Mouse (Mus musculus): ENCODE results near the gene Agpat4. TPM values are rescaled to one million over a fixed set of nuclear protein-coding genes. Genes with fewer than 3 reads are reported as not detected.

Agpat4 gene
- polyA plus RNA-seq, 1 experiment from 2014 or later = 16.1 TPM

- WGBS = 96% methylated on average over 7 of the region's 7 CpGs
- H3K27ac ChIP-seq (ENCODE audit: low read depth, low read length) = no peak overlapping the region
- H3K4me1 ChIP-seq (ENCODE audit: control insufficient read depth, insufficient read depth, low read length) = no peaks in the 10 kb centered on the region
- H3K9me3 ChIP-seq (replicated peaks; ENCODE audit: control insufficient read depth, low read length) = no peaks in the 10 kb centered on the region
- peaks cover 10% of the 10 kb centered on the region; the same call in 1 of the 2 replicates for H3K36me3 ChIP-seq (ENCODE audit: control insufficient read depth, insufficient read depth, low read length)
- no peaks in the 10 kb centered on the region for H3K27me3 ChIP-seq (replicated peaks; ENCODE audit: control insufficient read depth, insufficient read depth, low read length)
- ATAC-seq = no peak
- H3K4me3 ChIP-seq (ENCODE audit: low read depth, low read length) = no peak overlapping the region
- no peak overlapping the region for H3K9ac ChIP-seq (ENCODE audit: low read length)
- no peak for DNase-seq (ENCODE audit: low spot score)
- H3K4me2 ChIP-seq (ENCODE audit: low read length) = no peak overlapping the region
Measured at GRCm38 (mm10) chr17:12131581-12131980, 13.1 kb downstream of the Agpat4 start.

GRCm38 (mm10) chr17:12132904-12133303, 14.4 kb downstream of the Agpat4 start:
- no peaks in the 10 kb centered on the region for H3K4me1 ChIP-seq (ENCODE audit: control insufficient read depth, insufficient read depth, low read length)
- no peaks in the 10 kb centered on the region for H3K9me3 ChIP-seq (replicated peaks; ENCODE audit: control insufficient read depth, low read length)
- H3K9ac ChIP-seq (ENCODE audit: low read length) = no peak overlapping the region
- no peak overlapping the region for H3K4me2 ChIP-seq (ENCODE audit: low read length)
- WGBS = 96% methylated on average over 3 of the region's 3 CpGs
- no peak overlapping the region for H3K4me3 ChIP-seq (ENCODE audit: low read depth, low read length)
- no peak overlapping the region for H3K27ac ChIP-seq (ENCODE audit: low read depth, low read length)
- 0 out of 2 replicates have a peak, but pooled peaks cover 4% of the 10 kb centered on the region for H3K36me3 ChIP-seq (ENCODE audit: control insufficient read depth, insufficient read depth, low read length)
- DNase-seq (ENCODE audit: low spot score) = no peak
- no peak for ATAC-seq
- no peaks in the 10 kb centered on the region for H3K27me3 ChIP-seq (replicated peaks; ENCODE audit: control insufficient read depth, insufficient read depth, low read length)

- 93% methylated on average over 8 of the region's 8 CpGs for WGBS
- 0 out of 2 replicates have a peak, but pooled peaks cover 4% of the 10 kb centered on the region for H3K36me3 ChIP-seq (ENCODE audit: control insufficient read depth, insufficient read depth, low read length)
- H3K9ac ChIP-seq (ENCODE audit: low read length) = no peak overlapping the region
- H3K9me3 ChIP-seq (replicated peaks; ENCODE audit: control insufficient read depth, low read length) = no peaks in the 10 kb centered on the region
- ATAC-seq = no peak
- no peaks in the 10 kb centered on the region for H3K4me1 ChIP-seq (ENCODE audit: control insufficient read depth, insufficient read depth, low read length)
- DNase-seq (ENCODE audit: low spot score) = no peak
- no peak overlapping the region for H3K27ac ChIP-seq (ENCODE audit: low read depth, low read length)
- H3K4me3 ChIP-seq (ENCODE audit: low read depth, low read length) = no peak overlapping the region
- H3K27me3 ChIP-seq (replicated peaks; ENCODE audit: control insufficient read depth, insufficient read depth, low read length) = no peaks in the 10 kb centered on the region
- no peak overlapping the region for H3K4me2 ChIP-seq (ENCODE audit: low read length)
Measured at GRCm38 (mm10) chr17:12133985-12134384, 15.5 kb downstream of the Agpat4 start.

GRCm38 (mm10) chr17:12134975-12135633, 16.6 kb downstream of the Agpat4 start:
- Histone ChIP-seq H3K9ac (ENCODE audit: low read length) (no peak overlapping the region), H3K4me3 (ENCODE audit: low read depth, low read length) (no peak overlapping the region), H3K27me3 (replicated peaks; ENCODE audit: control insufficient read depth, insufficient read depth, low read length) (no peaks in the 10 kb centered on the region), H3K4me2 (ENCODE audit: low read length) (no peak overlapping the region), H3K27ac (ENCODE audit: low read depth, low read length) (no peak overlapping the region), H3K9me3 (replicated peaks; ENCODE audit: control insufficient read depth, low read length) (no peaks in the 10 kb centered on the region), H3K36me3 (ENCODE audit: control insufficient read depth, insufficient read depth, low read length) (0 out of 2 replicates have a peak, but pooled peaks cover 4% of the 10 kb centered on the region), H3K4me1 (ENCODE audit: control insufficient read depth, insufficient read depth, low read length) (no peaks in the 10 kb centered on the region)
- 93% methylated on average over 12 of the region's 12 CpGs for WGBS
- ATAC-seq = no peak
- no peak for DNase-seq (ENCODE audit: low spot score)

GRCm38 (mm10) chr17:12138355-12138754, 19.9 kb downstream of the Agpat4 start:
- Histone ChIP-seq H3K9ac (ENCODE audit: low read length) (no peak overlapping the region), H3K4me3 (ENCODE audit: low read depth, low read length) (no peak overlapping the region), H3K27me3 (replicated peaks; ENCODE audit: control insufficient read depth, insufficient read depth, low read length) (no peaks in the 10 kb centered on the region), H3K27ac (ENCODE audit: low read depth, low read length) (no peak overlapping the region), H3K9me3 (replicated peaks; ENCODE audit: control insufficient read depth, low read length) (no peaks in the 10 kb centered on the region), H3K36me3 (ENCODE audit: control insufficient read depth, insufficient read depth, low read length) (0 out of 2 replicates have a peak, but pooled peaks cover 3% of the 10 kb centered on the region), H3K4me1 (ENCODE audit: control insufficient read depth, insufficient read depth, low read length) (no peaks in the 10 kb centered on the region), H3K4me2 (ENCODE audit: low read length) (no peak overlapping the region)
- no peak for ATAC-seq
- no peak for DNase-seq (ENCODE audit: low spot score)
- 92% methylated on average over 6 of the region's 6 CpGs for WGBS

GRCm38 (mm10) chr17:12143948-12144364, 25.5 kb downstream of the Agpat4 start:
- 0 out of 2 replicates have a peak, but pooled peaks cover 3% of the 10 kb centered on the region for H3K36me3 ChIP-seq (ENCODE audit: control insufficient read depth, insufficient read depth, low read length)
- no peaks in the 10 kb centered on the region for H3K27me3 ChIP-seq (replicated peaks; ENCODE audit: control insufficient read depth, insufficient read depth, low read length)
- ATAC-seq (no peak), DNase-seq (ENCODE audit: low spot score) (no peak)
- 86% methylated on average over 5 of the region's 5 CpGs for WGBS
- no peak overlapping the region for H3K9ac ChIP-seq (ENCODE audit: low read length)
- no peaks in the 10 kb centered on the region for H3K4me1 ChIP-seq (ENCODE audit: control insufficient read depth, insufficient read depth, low read length)
- H3K9me3 ChIP-seq (replicated peaks; ENCODE audit: control insufficient read depth, low read length) = no peaks in the 10 kb centered on the region
- H3K4me3 ChIP-seq (ENCODE audit: low read depth, low read length) = no peak overlapping the region
- H3K27ac ChIP-seq (ENCODE audit: low read depth, low read length) = no peak overlapping the region
- H3K4me2 ChIP-seq (ENCODE audit: low read length) = no peak overlapping the region

GRCm38 (mm10) chr17:12146132-12146681, 27.7 kb downstream of the Agpat4 start:
- no peak for DNase-seq (ENCODE audit: low spot score)
- no peaks in the 10 kb centered on the region for H3K4me1 ChIP-seq (ENCODE audit: control insufficient read depth, insufficient read depth, low read length)
- no peaks in the 10 kb centered on the region for H3K27me3 ChIP-seq (replicated peaks; ENCODE audit: control insufficient read depth, insufficient read depth, low read length)
- no peaks in the 10 kb centered on the region for H3K9me3 ChIP-seq (replicated peaks; ENCODE audit: control insufficient read depth, low read length)
- no peak overlapping the region for H3K4me2 ChIP-seq (ENCODE audit: low read length)
- H3K4me3 ChIP-seq (ENCODE audit: low read depth, low read length) = no peak overlapping the region
- H3K27ac ChIP-seq (ENCODE audit: low read depth, low read length) = no peak overlapping the region
- WGBS = 91% methylated on average over 5 of the region's 5 CpGs
- no peak for ATAC-seq
- H3K9ac ChIP-seq (ENCODE audit: low read length) = no peak overlapping the region
- H3K36me3 ChIP-seq (ENCODE audit: control insufficient read depth, insufficient read depth, low read length) = 0 out of 2 replicates have a peak, but pooled peaks cover under 1% of the 10 kb centered on the region

GRCm38 (mm10) chr17:12147830-12148229, 29.3 kb downstream of the Agpat4 start:
- H3K27ac ChIP-seq (ENCODE audit: low read depth, low read length) = no peak overlapping the region
- no peaks in the 10 kb centered on the region for H3K9me3 ChIP-seq (replicated peaks; ENCODE audit: control insufficient read depth, low read length)
- H3K36me3 ChIP-seq (ENCODE audit: control insufficient read depth, insufficient read depth, low read length) = peaks cover 13% of the 10 kb centered on the region; the same call in 1 of the 2 replicates
- H3K4me3 ChIP-seq (ENCODE audit: low read depth, low read length) = no peak overlapping the region
- no peak for ATAC-seq
- H3K27me3 ChIP-seq (replicated peaks; ENCODE audit: control insufficient read depth, insufficient read depth, low read length) = no peaks in the 10 kb centered on the region
- H3K4me2 ChIP-seq (ENCODE audit: low read length) = no peak overlapping the region
- WGBS = 91% methylated on average over 4 of the region's 4 CpGs
- H3K4me1 ChIP-seq (ENCODE audit: control insufficient read depth, insufficient read depth, low read length) = no peaks in the 10 kb centered on the region
- H3K9ac ChIP-seq (ENCODE audit: low read length) = no peak overlapping the region
- no peak for DNase-seq (ENCODE audit: low spot score)

- peaks cover 27% of the 10 kb centered on the region for H3K36me3 ChIP-seq (ENCODE audit: control insufficient read depth, insufficient read depth, low read length)
- no peaks in the 10 kb centered on the region for H3K4me1 ChIP-seq (ENCODE audit: control insufficient read depth, insufficient read depth, low read length)
- DNase-seq (ENCODE audit: low spot score) (no peak), ATAC-seq (no peak)
- 86% methylated on average over 6 of the region's 6 CpGs for WGBS
- H3K27ac ChIP-seq (ENCODE audit: low read depth, low read length) = no peak overlapping the region
- H3K9me3 ChIP-seq (replicated peaks; ENCODE audit: control insufficient read depth, low read length) = no peaks in the 10 kb centered on the region
- no peaks in the 10 kb centered on the region for H3K27me3 ChIP-seq (replicated peaks; ENCODE audit: control insufficient read depth, insufficient read depth, low read length)
- H3K9ac ChIP-seq (ENCODE audit: low read length) = no peak overlapping the region
- H3K4me3 ChIP-seq (ENCODE audit: low read depth, low read length) = no peak overlapping the region
- no peak overlapping the region for H3K4me2 ChIP-seq (ENCODE audit: low read length)
Measured at GRCm38 (mm10) chr17:12149232-12149861, 30.8 kb downstream of the Agpat4 start.
